Mouse (Mus musculus): Measurements from ENCODE around the gene Abcc10. TPM values are rescaled to one million over a fixed set of nuclear protein-coding genes. Genes with fewer than 3 reads are reported as not detected.

Gene Abcc10
- polyA plus RNA-seq, 1 experiment from 2014 or later, result 3.8 TPM

DNA sequence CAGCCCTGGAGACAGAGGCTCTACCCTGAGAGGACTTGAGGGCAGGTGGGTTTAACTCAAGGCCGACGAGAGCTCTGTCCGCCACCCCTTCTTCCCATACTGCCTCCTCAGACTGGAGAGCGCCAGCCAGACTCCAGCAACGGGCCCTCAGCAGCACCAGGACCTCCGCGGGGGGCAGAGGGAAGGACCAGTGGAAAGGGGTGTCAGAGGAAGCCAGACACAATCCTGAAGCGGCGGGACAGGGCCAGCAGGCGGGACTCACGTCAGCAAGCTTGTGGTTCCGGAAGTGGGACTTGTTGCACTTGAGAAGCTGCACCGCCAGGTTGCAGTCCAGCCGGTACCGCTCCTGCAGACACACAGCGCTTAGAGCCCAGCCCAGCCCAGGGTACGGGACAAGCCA is 68.5 kb downstream of the Abcc10 start:
- DNase-seq (ENCODE audit: low spot score) (no peak), ATAC-seq (ENCODE audit: low FRiP score) (no peak)
- no peak overlapping the region for H3K4me3 ChIP-seq (ENCODE audit: low read depth, low read length)
- H3K9me3 ChIP-seq (ENCODE audit: control insufficient read depth, low read length), result no peaks in the 10 kb centered on the region
- H3K27me3 ChIP-seq (ENCODE audit: control insufficient read depth, insufficient read depth, low read length), result peaks cover 8% of the 10 kb centered on the region; the same call in 1 of the 2 replicates
- H3K9ac ChIP-seq (ENCODE audit: low read depth, low read length), result no peak overlapping the region
- H3K36me3 ChIP-seq (ENCODE audit: control insufficient read depth, insufficient read depth, low read length), result peaks cover 8% of the 10 kb centered on the region; the same call in 1 of the 2 replicates
- no peak overlapping the region for H3K4me2 ChIP-seq (replicated peaks; ENCODE audit: low read depth, low read length)
- no peak overlapping the region for H3K27ac ChIP-seq (ENCODE audit: low read depth, low read length)
- H3K4me1 ChIP-seq (replicated peaks; ENCODE audit: control insufficient read depth, insufficient read depth, low read length), result peaks cover 3% of the 10 kb centered on the region; the same call in 1 of the 2 replicates
- WGBS, result 91% methylated on average over 17 of the region's 17 CpGs

DNA sequence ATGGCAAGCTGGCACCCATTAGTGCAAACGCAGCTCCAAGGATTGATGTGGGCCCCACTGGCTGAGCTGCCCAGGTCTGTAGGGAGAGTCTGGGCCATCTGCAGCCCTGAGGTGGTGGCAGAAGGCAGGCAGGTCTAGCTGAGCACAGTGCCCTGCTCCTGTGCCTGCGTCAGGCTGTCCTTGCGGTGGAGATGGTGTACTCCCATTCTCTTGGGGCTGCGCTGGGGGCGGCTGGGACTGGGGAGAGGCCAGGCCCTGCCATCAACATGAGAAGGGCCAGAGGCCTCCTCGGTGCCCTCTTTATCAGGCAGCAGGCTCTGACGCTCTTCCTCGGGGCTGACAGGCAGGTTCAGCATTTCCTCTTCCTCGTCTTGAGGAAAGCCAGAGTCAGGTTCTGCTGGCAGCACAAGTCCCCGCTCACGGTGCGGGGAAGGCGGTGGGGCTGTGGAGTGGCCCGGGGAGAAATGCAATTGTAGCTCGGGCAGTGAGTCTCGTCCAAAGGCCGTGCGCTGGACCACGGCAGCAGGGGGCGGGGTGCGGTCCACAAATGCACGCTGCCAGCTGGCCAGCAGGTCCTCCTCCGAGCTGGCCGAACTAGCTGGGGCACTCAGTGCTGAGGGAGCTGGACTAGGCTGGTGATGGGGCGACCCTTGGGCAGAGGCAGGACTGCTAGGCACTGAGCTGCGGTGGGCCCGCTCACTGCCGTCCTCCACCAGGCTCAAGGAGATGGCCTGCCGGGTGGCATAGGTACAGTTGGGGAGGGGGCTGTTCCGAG is 69.7 kb downstream of the Abcc10 start:
- ATAC-seq (ENCODE audit: low FRiP score), result no peak
- Histone ChIP-seq H3K9me3 (ENCODE audit: control insufficient read depth, low read length) (no peaks in the 10 kb centered on the region), H3K27me3 (ENCODE audit: control insufficient read depth, insufficient read depth, low read length) (peaks cover 9% of the 10 kb centered on the region; the same call in 1 of the 2 replicates), H3K36me3 (ENCODE audit: control insufficient read depth, insufficient read depth, low read length) (peaks cover 8% of the 10 kb centered on the region; the same call in 1 of the 2 replicates), H3K4me3 (ENCODE audit: low read depth, low read length) (no peak overlapping the region), H3K27ac (ENCODE audit: low read depth, low read length) (no peak overlapping the region), H3K4me1 (replicated peaks; ENCODE audit: control insufficient read depth, insufficient read depth, low read length) (peaks cover 5% of the 10 kb centered on the region; the same call in 1 of the 2 replicates), H3K4me2 (replicated peaks; ENCODE audit: low read depth, low read length) (no peak overlapping the region), H3K9ac (ENCODE audit: low read depth, low read length) (no peak overlapping the region)
- DNase-seq (ENCODE audit: low spot score), result no peak
- WGBS, result 85% methylated on average over 30 of the region's 30 CpGs

DNA sequence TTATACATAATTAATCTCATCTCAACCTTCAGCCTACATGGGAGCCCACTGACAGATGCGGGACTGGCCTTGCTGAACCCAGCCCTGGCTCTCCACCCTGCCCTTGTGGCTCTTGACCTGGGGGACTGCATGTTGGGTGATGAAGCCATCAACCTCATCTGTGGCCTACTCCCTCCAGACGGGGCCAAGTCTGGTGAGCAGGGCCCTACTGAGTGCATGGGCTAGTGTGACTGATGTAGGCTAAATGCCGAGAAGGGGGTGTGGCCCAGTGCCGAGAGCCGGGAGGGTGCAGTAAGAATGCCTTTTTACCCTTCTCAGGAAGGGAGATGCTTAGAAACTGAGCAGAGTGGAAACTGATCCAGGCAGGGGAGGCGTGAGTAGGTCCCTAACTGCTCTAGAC is 73.0 kb downstream of the Abcc10 start:
- Histone ChIP-seq H3K4me3 (ENCODE audit: low read depth, low read length) (no peak overlapping the region), H3K4me1 (replicated peaks; ENCODE audit: control insufficient read depth, insufficient read depth, low read length) (peaks cover 9% of the 10 kb centered on the region; the same call in 1 of the 2 replicates), H3K27ac (ENCODE audit: low read depth, low read length) (no peak overlapping the region), H3K27me3 (ENCODE audit: control insufficient read depth, insufficient read depth, low read length) (peaks cover 9% of the 10 kb centered on the region; the same call in 1 of the 2 replicates), H3K4me2 (replicated peaks; ENCODE audit: low read depth, low read length) (peak overlapping the region; percentile 99; the same call in 1 of the 2 replicates), H3K36me3 (ENCODE audit: control insufficient read depth, insufficient read depth, low read length) (peaks cover 10% of the 10 kb centered on the region; the same call in 1 of the 2 replicates), H3K9ac (ENCODE audit: low read depth, low read length) (no peak overlapping the region), H3K9me3 (ENCODE audit: control insufficient read depth, low read length) (no peaks in the 10 kb centered on the region)
- WGBS, result 27% methylated on average over 6 of the region's 6 CpGs
- DNase-seq (ENCODE audit: low spot score) (peak; percentile 11), ATAC-seq (ENCODE audit: low FRiP score) (no peak)

DNA sequence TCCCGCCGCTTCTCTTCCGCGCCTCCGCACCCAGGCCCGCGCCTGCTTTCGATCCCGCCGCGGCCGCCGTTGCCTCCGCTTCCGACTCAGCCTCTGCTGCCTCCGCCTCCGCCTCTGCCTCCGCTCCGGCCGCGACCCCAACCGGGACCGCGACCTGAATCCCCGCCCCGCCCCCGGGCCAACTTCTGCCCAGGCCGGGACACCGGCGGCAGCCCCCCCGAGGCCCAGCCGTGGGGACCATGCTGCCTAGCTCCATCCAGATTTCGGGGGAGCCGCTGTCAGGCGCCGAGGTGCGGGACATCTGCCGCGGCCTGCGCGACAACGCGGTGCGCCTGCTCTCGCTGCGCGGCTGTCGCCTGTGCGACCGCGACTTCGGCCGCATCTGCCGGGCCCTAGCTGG is 74.0 kb downstream of the Abcc10 start:
- Histone ChIP-seq H3K9ac (ENCODE audit: low read depth, low read length) (peak overlapping the region; percentile 67), H3K36me3 (ENCODE audit: control insufficient read depth, insufficient read depth, low read length) (peaks cover 7% of the 10 kb centered on the region; the same call in 1 of the 2 replicates), H3K9me3 (ENCODE audit: control insufficient read depth, low read length) (no peaks in the 10 kb centered on the region), H3K4me1 (replicated peaks; ENCODE audit: control insufficient read depth, insufficient read depth, low read length) (peaks cover 9% of the 10 kb centered on the region), H3K27me3 (ENCODE audit: control insufficient read depth, insufficient read depth, low read length) (peaks cover 9% of the 10 kb centered on the region; the same call in 1 of the 2 replicates), H3K27ac (ENCODE audit: low read depth, low read length) (0 out of 2 replicates have a peak overlapping the region, but pooled peaks have one; percentile 36), H3K4me2 (replicated peaks; ENCODE audit: low read depth, low read length) (peak overlapping the region; percentile 99), H3K4me3 (ENCODE audit: low read depth, low read length) (peak overlapping the region; percentile 66)
- DNase-seq (ENCODE audit: low spot score) (peak; percentile 62), ATAC-seq (ENCODE audit: low FRiP score) (peak; percentile 43)
- WGBS, result under 1% methylated on average over 34 of the region's 54 CpGs

DNA sequence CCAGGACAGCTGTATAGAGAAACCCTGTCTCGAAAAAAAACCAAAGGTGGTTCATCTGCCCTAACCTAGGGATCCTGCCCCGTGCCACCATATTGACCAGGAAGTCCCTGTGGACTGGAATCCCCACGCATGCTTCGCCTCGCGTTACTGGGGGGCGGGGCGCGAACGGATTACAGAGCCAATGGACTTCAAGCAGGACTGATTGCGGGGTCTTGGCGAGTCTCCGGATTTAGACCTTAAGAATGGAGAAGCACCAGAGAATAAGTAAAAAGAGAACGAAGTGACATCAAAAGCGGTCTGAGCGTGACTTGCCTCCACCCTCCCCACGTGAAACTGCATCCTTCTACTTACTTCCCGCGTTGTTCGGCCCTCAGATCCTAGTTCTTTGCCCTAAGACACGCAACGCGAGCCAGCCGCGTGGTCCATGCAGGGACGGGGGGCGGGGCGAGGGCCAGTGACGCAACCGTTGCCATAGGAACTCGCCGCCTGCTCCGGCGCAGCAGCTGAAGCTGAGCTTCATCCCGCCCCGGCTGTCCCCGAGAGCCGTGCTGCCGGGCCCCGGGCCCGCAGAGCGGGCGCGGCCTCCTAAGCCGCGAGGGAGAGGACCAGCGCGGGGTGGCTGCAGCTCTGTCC is 74.6 kb downstream of the Abcc10 start, which contains the start of gene Lrrc73:
TSS of gene Lrrc73 (plus strand) at position 80 of the 633 bp plus-strand sequence.
- peak within 1 kb of the TSS; percentile 99 for H3K4me2 ChIP-seq (replicated peaks; ENCODE audit: low read depth, low read length)
- H3K9me3 ChIP-seq (ENCODE audit: control insufficient read depth, low read length), result no peaks in the 10 kb centered on the region
- DNase-seq (ENCODE audit: low spot score), result peak; percentile 95
- H3K4me1 ChIP-seq (replicated peaks; ENCODE audit: control insufficient read depth, insufficient read depth, low read length), result peaks cover 12% of the 10 kb centered on the region
- peak; percentile 90 for ATAC-seq (ENCODE audit: low FRiP score)
- H3K36me3 ChIP-seq (ENCODE audit: control insufficient read depth, insufficient read depth, low read length), result peaks cover 7% of the 10 kb centered on the region; the same call in 1 of the 2 replicates
- H3K27ac ChIP-seq (ENCODE audit: low read depth, low read length), result 0 out of 2 replicates have a peak within 1 kb of the TSS, but pooled peaks have one; percentile 36
- peak within 1 kb of the TSS; percentile 66 for H3K4me3 ChIP-seq (ENCODE audit: low read depth, low read length)
- H3K27me3 ChIP-seq (ENCODE audit: control insufficient read depth, insufficient read depth, low read length), result peaks cover 9% of the 10 kb centered on the region; the same call in 1 of the 2 replicates
- H3K9ac ChIP-seq (ENCODE audit: low read depth, low read length), result peak within 1 kb of the TSS; percentile 67
- WGBS, result 4% methylated on average over 32 of the region's 48 CpGs

Other genes starting within 250 kb of the Abcc10 start
- 122 and 130 TPM in 2 replicates for gene Mrps18a, start 217.4 kb downstream of the Abcc10 start, polyA plus RNA-seq (2014; fragmentation: Nextera tagmentation; extraction: Ambion mirVana)
- gene Rsph9, start 184.1 kb downstream of the Abcc10 start, polyA plus RNA-seq (2014; fragmentation: Nextera tagmentation; extraction: Ambion mirVana), result 17.6 and 20.1 TPM in 2 replicates
- 37.9 and 38.0 TPM in 2 replicates for gene Mad2l1bp, start 174.8 kb downstream of the Abcc10 start, polyA plus RNA-seq (2014; fragmentation: Nextera tagmentation; extraction: Ambion mirVana)
- gene Gtpbp2, start 167.3 kb downstream of the Abcc10 start, polyA plus RNA-seq (2014; fragmentation: Nextera tagmentation; extraction: Ambion mirVana), result 23.3 and 27.2 TPM in 2 replicates
- gene Polh, start 125.7 kb downstream of the Abcc10 start, polyA plus RNA-seq (2014; fragmentation: Nextera tagmentation; extraction: Ambion mirVana), result 10.4 and 10.7 TPM in 2 replicates
- 60.6 and 69.1 TPM in 2 replicates for gene Xpo5, start 125.6 kb downstream of the Abcc10 start, polyA plus RNA-seq (2014; fragmentation: Nextera tagmentation; extraction: Ambion mirVana)
- 100 and 113 TPM in 2 replicates for gene Polr1c, start 80.3 kb downstream of the Abcc10 start, polyA plus RNA-seq (2014; fragmentation: Nextera tagmentation; extraction: Ambion mirVana)
- 64.0 and 64.7 TPM in 2 replicates for gene Yipf3, start 80.3 kb downstream of the Abcc10 start, polyA plus RNA-seq (2014; fragmentation: Nextera tagmentation; extraction: Ambion mirVana)
- gene Lrrc73, start 74.8 kb downstream of the Abcc10 start, polyA plus RNA-seq (2014; fragmentation: Nextera tagmentation; extraction: Ambion mirVana), result 3.1 and 3.4 TPM in 2 replicates
- 43.4 and 47.4 TPM in 2 replicates for gene Tjap1, start 45.3 kb downstream of the Abcc10 start, polyA plus RNA-seq (2014; fragmentation: Nextera tagmentation; extraction: Ambion mirVana)
- gene Dlk2, start 30.9 kb downstream of the Abcc10 start, polyA plus RNA-seq (2014; fragmentation: Nextera tagmentation; extraction: Ambion mirVana), result 1.3 and 1.8 TPM in 2 replicates
- 16.5 and 20.7 TPM in 2 replicates for gene Zfp318, start 55.4 kb upstream of the Abcc10 start, polyA plus RNA-seq (2014; fragmentation: Nextera tagmentation; extraction: Ambion mirVana)
- gene Crip3, start 100.6 kb upstream of the Abcc10 start, polyA plus RNA-seq (2014; fragmentation: Nextera tagmentation; extraction: Ambion mirVana), result 0.74 and 0.86 TPM in 2 replicates
- gene Slc22a7, start 110.1 kb upstream of the Abcc10 start, polyA plus RNA-seq (2014; fragmentation: Nextera tagmentation; extraction: Ambion mirVana), result not detected in 2 replicates
- gene Ttbk1, start 159.3 kb upstream of the Abcc10 start, polyA plus RNA-seq (2014; fragmentation: Nextera tagmentation; extraction: Ambion mirVana), result 2.3 and 2.4 TPM in 2 replicates
- 59.7 and 64.7 TPM in 2 replicates for gene Dnph1, start 168.4 kb upstream of the Abcc10 start, polyA plus RNA-seq (2014; fragmentation: Nextera tagmentation; extraction: Ambion mirVana)
- 4.7 and 4.8 TPM in 2 replicates for gene Cul9, start 218.0 kb upstream of the Abcc10 start, polyA plus RNA-seq (2014; fragmentation: Nextera tagmentation; extraction: Ambion mirVana)
- 5.1 and 8.2 TPM in 2 replicates for gene Srf, start 227.8 kb upstream of the Abcc10 start, polyA plus RNA-seq (2014; fragmentation: Nextera tagmentation; extraction: Ambion mirVana)

Measured in hindbrain, embryonic 11.5 days (tissue).